Mouse (Mus musculus): ENCODE measurements around the gene Rbbp8nl.

DNA sequence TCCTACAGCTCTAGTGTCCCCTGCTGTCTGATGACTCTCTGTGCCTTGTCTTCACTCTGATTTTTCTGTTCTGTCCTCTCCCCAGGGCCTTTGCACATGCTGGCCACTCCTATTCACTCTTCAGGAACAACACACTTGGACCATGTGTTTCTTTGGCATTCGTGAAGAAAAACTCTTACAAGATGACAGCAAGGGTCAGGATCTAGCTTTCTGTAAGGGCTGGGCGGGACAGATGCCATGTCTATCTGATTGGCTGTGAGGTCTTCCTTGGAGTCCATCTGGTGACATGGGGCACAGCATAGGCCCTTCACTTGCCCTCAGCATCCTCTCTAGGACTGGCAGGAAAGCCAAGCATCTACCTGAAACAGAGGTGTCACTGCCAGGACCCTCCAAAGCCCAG, 16.3 kb upstream of the Rbbp8nl start:
- TF ChIP-seq POLR2A (IDR thresholded peaks at IDR 0.05; ENCODE audit: insufficient read depth, low read depth, low read length), result no peak
- no peak for TF ChIP-seq CTCF (IDR thresholded peaks at IDR 0.05)
- no peak for TF ChIP-seq EP300 (IDR thresholded peaks at IDR 0.05; ENCODE audit: insufficient read depth, low read depth, low read length)
